Mouse (Mus musculus) adrenal gland, adult 10 weeks (tissue): Measurements from ENCODE around the gene Gm8237. TPM values are rescaled to one million over a fixed set of nuclear protein-coding genes. Genes with fewer than 3 reads are reported as not detected.

Experiments
- polyA plus RNA-seq: library from polyadenylated mRNA; stranded (reverse); fragments of 350-450 nt; fragmentation: Illumina TruSeq; extraction: RNeasy Lipid Tissue Mini Kit (QIAGEN cat#74804); gene quantifications from one replicate; pipeline ENCODE4 v1.2.3, GENCODE M21; 2014; ENCODE audit warnings: low read depth, low replicate concordance

The Gm8237 gene
- not detected for polyA plus RNA-seq

GRCm38 (mm10) chr14:5880241-5880640, at the start of gene Gm8237:
Gene Gm8237, minus strand, starts transcription at chr14:5880382.

GRCm38 (mm10) chr14:5830229-5830628, 50.0 kb downstream of the Gm8237 start, which contains the start of gene Gm3424:
Gene Gm3424, minus strand, starts transcription at chr14:5830329.

Other genes starting within 250 kb of the Gm8237 start
- gene Gm8265, start 247.4 kb downstream of the Gm8237 start, polyA plus RNA-seq: not detected
- gene Gm9603, start 192.9 kb downstream of the Gm8237 start, polyA plus RNA-seq: not detected
- gene Gm3373, start 138.8 kb downstream of the Gm8237 start, polyA plus RNA-seq: not detected
- not detected for gene Gm3383, start 72.4 kb downstream of the Gm8237 start, polyA plus RNA-seq
- gene Gm3424, start 50.1 kb downstream of the Gm8237 start, polyA plus RNA-seq: not detected
- gene Gm3248, start 81.4 kb upstream of the Gm8237 start, polyA plus RNA-seq: 0.76 TPM
- not detected for gene Gm3453, start 98.8 kb upstream of the Gm8237 start, polyA plus RNA-seq
- gene Gm6337, start 177.9 kb upstream of the Gm8237 start, polyA plus RNA-seq: not detected
- gene Gm8206, start 213.6 kb upstream of the Gm8237 start, polyA plus RNA-seq: not detected
- 0.58 TPM for gene Gm3468, start 228.3 kb upstream of the Gm8237 start, polyA plus RNA-seq
- gene Gm3476, start 245.4 kb upstream of the Gm8237 start, polyA plus RNA-seq: not detected